Mouse (Mus musculus) macrophage (primary cell): ENCODE results near the gene F11r. TPM values are rescaled to one million over a fixed set of nuclear protein-coding genes. Genes with fewer than 3 reads are reported as not detected.

Experiments
- H3K27ac ChIP-seq: fragments of 350-480 bp; formaldehyde crosslinking; 2 replicates; pipeline ENCODE4 v1.9.0; 2021
- H3K36me3 ChIP-seq: fragments of 350-480 bp; formaldehyde crosslinking; 2 replicates; pipeline ENCODE4 v1.9.0; 2021; ENCODE audit errors: inconsistent target
- H3K4me3 ChIP-seq: fragments of 350-480 bp; formaldehyde crosslinking; 2 replicates; pipeline ENCODE4 v1.9.0; 2021; ENCODE audit errors: inconsistent target
- H3K79me2 ChIP-seq: fragments of 350-480 bp; formaldehyde crosslinking; 2 replicates; pipeline ENCODE4 v1.9.0; 2021; ENCODE audit errors: inconsistent target
- WGBS: methylation state at CpG from one replicate; pipeline ENCODE4 v1.1.7; 2026; ENCODE audit warnings: inconsistent platforms; ENCODE audit not compliant: missing documents; 5-methylcytosine and 5-hydroxymethylcytosine counted together
- polyA plus RNA-seq: library from polyadenylated mRNA; stranded (reverse); fragments of 250-400 nt; gene quantifications from 3 replicates; pipeline ENCODE4 v1.2.4, GENCODE M21; 2018; ENCODE audit warnings: inconsistent platforms

The F11r gene
- polyA plus RNA-seq, 1 experiment from 2014 or later, result 0.39 TPM

DNA sequence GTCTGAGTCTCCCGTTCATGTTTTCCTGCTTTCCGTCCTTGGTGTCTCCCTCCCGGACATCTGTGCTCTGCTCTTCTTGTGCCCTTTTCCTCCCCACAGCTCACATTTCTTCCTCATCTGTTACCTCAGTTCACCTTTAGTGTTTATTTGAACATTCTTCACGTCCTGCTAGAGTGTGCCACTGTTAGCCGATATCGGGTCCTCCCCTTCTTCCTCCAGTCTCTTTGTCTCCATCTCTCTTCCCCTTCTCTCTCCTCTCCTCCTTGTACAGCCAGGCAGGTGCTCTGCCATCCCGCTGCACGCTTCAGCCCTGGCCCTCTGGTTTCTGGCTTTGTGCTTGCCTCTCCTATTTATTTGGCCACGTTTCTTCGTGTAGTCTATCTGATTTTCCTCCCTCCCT, 10.4 kb downstream of the F11r start:
- WGBS, result 41% methylated on average over 10 of the region's 10 CpGs
- Histone ChIP-seq H3K27ac (no peak overlapping the region), H3K79me2 (no peaks in the 10 kb centered on the region), H3K4me3 (no peak overlapping the region), H3K36me3 (no peaks in the 10 kb centered on the region)

DNA sequence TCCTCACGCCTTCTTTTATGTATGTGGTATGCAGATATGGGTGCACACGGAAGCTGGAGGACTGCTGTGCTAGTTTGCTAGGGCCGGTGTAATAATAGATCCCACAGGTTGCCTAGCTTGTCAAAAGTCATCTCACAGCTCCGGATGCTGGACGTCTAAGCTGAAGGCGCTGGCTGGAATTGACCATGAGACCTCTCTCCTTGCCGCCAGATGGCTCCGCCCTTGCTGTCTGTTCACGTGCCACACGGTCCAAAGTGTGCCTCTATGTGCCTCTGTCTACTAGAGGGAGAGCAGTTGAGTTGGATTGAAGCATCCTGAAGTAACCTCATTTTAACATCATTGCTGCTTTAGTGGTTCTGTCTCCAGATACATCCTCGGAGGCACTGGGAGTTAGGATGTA, 12.7 kb downstream of the F11r start:
- no peak overlapping the region for H3K27ac ChIP-seq
- no peaks in the 10 kb centered on the region for H3K36me3 ChIP-seq
- no peaks in the 10 kb centered on the region for H3K79me2 ChIP-seq
- WGBS, result 87% methylated on average over 11 of the region's 11 CpGs
- H3K4me3 ChIP-seq, result no peak overlapping the region

DNA sequence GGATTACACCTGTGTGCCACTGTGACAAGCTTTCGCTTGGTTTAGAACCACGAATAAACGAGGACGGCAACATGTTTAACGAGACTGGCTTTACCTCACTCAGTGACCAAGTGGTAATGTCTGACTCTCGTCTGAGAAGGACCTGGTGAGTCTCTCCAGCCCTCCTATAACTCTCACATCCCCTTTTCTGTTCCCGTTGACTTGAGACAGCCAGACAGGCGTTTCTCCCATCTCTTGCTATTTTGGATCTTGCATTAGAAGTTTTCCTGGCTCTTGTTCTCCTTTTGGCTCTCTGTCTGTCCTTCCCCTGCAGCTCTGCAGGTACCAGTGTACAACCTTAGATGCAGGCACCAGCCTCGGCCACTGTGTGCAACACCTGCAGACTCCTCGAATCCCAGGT, 13.7 kb downstream of the F11r start:
- no peak overlapping the region for H3K27ac ChIP-seq
- H3K79me2 ChIP-seq, result no peaks in the 10 kb centered on the region
- no peaks in the 10 kb centered on the region for H3K36me3 ChIP-seq
- no peak overlapping the region for H3K4me3 ChIP-seq
- 22% methylated on average over 10 of the region's 10 CpGs for WGBS

DNA sequence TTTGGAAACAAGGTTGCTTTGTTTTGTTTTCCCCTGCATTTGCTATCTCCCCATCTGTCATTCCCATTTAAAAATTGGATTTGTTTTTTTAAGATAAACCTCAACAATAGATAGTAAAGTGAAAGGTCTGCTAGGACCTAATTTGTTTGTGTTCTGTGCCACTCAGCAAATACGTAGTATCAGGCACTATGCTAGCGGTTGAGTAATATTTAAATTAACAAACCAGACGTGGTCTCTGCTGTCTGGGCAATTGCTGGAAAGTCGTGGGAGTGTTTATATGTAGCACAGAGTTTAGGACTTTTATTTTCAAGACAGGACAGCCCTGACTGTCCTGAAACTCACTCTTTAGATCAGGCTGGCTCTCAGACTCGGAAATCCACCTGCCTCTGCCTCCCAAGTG, 15.2 kb downstream of the F11r start:
- H3K27ac ChIP-seq, result no peak overlapping the region
- 60% methylated on average over 5 of the region's 5 CpGs for WGBS
- no peak overlapping the region for H3K4me3 ChIP-seq
- no peaks in the 10 kb centered on the region for H3K36me3 ChIP-seq
- no peaks in the 10 kb centered on the region for H3K79me2 ChIP-seq

DNA sequence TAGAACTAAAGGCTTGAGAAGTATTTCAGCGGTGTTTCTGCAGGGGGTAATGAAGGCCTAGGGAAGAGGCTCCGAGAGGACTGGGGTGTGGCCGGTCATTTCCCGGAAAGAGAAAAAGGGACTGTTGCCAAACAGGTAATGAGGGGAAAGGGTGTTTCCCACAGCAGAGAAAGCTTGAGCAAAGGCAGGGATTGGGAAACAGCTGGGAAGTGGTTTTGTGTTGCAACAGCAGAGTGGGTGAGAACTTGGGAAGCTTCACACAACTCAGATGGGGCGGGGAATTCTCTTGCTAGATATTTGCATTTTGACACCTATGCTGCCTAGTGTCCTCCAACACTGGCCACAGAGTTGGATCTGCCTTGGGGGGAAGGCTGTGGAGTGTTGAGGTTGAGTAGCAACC, 15.6 kb downstream of the F11r start:
- Histone ChIP-seq H3K4me3 (no peak overlapping the region), H3K79me2 (no peaks in the 10 kb centered on the region), H3K36me3 (no peaks in the 10 kb centered on the region), H3K27ac (no peak overlapping the region)
- 66% methylated on average over 5 of the region's 5 CpGs for WGBS

DNA sequence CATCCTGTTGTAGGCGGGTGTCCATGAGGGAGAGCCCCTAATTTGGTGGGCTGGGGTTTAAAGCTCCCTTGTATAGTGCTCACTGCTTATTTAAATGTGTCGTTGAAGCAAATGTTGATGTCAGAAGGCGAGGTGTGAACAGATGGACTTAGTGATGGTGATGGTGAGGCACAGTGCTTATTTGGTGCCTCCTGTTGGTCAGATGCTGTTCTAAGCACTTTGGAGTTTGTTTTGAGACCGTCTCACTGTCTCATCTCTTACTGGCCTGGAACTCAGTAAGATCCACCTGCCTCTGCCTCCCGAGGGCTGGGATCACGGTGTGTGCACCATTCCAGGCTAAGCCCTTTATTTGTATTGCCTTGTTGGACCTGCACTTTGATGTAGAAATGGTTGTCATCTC, 17.6 kb downstream of the F11r start:
- Histone ChIP-seq H3K79me2 (no peaks in the 10 kb centered on the region), H3K36me3 (no peaks in the 10 kb centered on the region), H3K27ac (no peak overlapping the region), H3K4me3 (no peak overlapping the region)
- WGBS, result 87% methylated on average over 6 of the region's 6 CpGs

- no peak overlapping the region for H3K27ac ChIP-seq
- no peak overlapping the region for H3K4me3 ChIP-seq
- no peaks in the 10 kb centered on the region for H3K79me2 ChIP-seq
- no peaks in the 10 kb centered on the region for H3K36me3 ChIP-seq
- 100% methylated on average over 1 of the region's 1 CpGs for WGBS
Measured at GRCm38 (mm10) chr1:171457568-171457967, 20.2 kb downstream of the F11r start.

GRCm38 (mm10) chr1:171459791-171460190, 22.5 kb downstream of the F11r start:
- Histone ChIP-seq H3K79me2 (no peaks in the 10 kb centered on the region), H3K27ac (no peak overlapping the region), H3K36me3 (no peaks in the 10 kb centered on the region), H3K4me3 (no peak overlapping the region)
- WGBS, result 75% methylated on average over 5 of the region's 5 CpGs

DNA sequence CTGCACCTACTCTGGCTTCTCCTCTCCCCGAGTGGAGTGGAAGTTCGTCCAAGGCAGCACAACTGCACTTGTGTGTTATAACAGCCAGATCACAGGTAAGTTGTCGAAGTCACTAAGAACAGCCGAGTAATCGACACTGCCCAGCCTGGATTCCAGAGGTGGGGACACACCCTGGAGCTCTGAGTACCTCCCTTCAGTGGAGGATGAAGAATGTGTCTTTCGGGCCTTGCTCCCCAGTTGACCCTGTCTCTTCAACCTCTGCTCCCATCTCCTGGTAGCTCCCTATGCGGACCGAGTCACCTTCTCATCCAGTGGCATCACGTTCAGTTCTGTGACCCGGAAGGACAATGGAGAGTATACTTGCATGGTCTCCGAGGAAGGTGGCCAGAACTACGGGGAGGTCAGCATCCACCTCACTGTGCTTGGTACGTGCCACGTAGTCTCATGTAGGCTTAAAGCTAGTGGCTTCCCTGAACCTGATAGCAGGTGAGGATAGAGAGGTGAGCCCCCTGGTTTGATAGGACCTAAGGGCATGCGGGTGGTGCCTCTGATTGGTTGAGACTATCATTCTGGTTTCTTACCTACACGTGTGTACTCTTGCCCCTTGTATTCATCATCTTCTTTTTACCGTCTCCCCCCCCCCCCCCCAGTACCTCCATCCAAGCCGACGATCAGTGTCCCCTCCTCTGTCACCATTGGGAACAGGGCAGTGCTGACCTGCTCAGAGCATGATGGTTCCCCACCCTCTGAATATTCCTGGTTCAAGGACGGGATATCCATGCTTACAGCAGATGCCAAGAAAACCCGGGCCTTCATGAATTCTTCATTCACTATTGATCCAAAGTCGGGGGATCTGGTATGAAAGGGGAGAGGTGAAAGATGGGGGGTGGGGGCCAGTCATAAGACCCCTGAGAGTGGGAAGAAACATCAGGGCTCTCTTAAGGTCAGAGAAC, 23.5 kb downstream of the F11r start:
- H3K4me3 ChIP-seq, result no peak overlapping the region
- 96% methylated on average over 19 of the region's 22 CpGs for WGBS
- H3K27ac ChIP-seq, result no peak overlapping the region
- no peaks in the 10 kb centered on the region for H3K36me3 ChIP-seq
- no peaks in the 10 kb centered on the region for H3K79me2 ChIP-seq

DNA sequence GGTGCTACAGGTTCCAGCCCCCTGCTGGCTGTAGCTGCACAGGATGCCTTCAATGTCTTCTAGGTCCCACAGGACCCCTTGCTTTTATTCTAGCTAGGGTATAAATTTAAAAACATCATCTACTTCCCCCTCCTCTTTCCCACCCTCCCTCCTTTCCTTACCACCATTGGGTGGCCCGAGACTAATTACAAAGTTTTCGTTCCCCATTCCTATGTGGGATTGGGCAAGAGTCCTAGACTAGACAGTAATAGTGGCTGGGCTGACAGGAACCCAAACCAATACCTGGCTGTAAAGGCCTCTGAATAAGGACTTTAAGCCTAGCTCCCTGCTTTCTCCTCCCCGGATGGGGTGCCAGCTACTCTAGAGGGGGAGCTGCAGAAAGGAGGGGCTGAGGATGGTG, 25.8 kb downstream of the F11r start:
- no peaks in the 10 kb centered on the region for H3K79me2 ChIP-seq
- no peak overlapping the region for H3K4me3 ChIP-seq
- H3K27ac ChIP-seq, result no peak overlapping the region
- no peaks in the 10 kb centered on the region for H3K36me3 ChIP-seq
- WGBS, result 43% methylated on average over 3 of the region's 3 CpGs

DNA sequence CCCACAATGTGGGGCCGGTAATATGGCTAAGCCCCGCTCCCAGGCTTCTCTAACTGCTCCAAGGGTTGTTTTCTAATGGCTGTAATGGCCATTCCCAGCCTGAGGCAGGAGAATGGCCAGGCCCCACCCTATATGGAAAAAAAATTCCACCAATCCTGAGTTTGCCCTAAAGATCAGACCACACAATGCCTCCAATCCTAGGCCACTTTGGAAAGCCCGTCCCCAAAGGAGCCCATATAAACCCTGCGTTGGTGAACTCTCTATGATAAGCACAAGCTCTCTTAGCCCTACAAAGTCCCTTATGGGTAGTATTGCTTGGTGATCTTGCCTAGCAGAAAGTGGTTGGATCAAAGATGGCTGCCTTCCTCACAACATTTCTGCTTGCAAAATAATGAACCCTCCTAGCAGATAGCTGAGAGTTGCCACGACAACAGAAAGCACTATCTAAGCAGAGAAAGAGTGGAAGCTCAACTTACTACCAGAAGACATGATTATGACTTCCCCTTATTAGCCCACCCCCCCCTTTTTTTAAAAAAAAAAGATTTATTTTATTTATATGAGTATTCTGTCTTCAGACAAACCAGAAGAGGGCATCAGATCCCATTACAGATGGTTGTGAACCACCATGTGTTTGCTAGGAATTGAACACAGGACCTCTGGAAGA, 28.5 kb downstream of the F11r start:
- Histone ChIP-seq H3K36me3 (no peaks in the 10 kb centered on the region), H3K4me3 (no peak overlapping the region), H3K27ac (peak overlapping the region; percentile 85), H3K79me2 (no peaks in the 10 kb centered on the region)
- 74% methylated on average over 5 of the region's 5 CpGs for WGBS

- H3K36me3 ChIP-seq, result no peaks in the 10 kb centered on the region
- no peaks in the 10 kb centered on the region for H3K79me2 ChIP-seq
- H3K27ac ChIP-seq, result peak overlapping the region; percentile 85
- H3K4me3 ChIP-seq, result peak overlapping the region; percentile 28; the same call in 1 of the 2 replicates
- WGBS, result 2% methylated on average over 4 of the region's 4 CpGs
Measured at GRCm38 (mm10) chr1:171466565-171466964, 29.2 kb downstream of the F11r start.

DNA sequence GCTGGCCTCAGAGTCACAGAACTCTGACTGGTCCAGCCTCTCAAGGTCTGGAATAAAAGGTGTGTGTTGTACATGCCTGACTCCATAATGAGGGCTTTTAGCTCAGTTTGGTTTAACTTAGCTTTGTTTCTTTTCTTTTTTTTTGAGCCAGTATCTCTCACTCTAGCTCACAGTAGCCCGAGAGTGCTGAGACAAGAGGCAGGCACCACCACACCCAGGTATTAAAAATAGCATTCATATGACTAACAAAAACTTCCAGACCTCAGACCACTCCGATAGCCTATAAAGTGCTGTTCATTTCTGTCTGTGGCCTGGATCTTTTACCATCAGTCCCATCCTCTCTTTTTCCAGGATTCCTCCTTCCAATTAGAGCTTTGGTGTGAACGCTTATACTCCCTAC, 32.3 kb downstream of the F11r start:
- no peak overlapping the region for H3K4me3 ChIP-seq
- no peaks in the 10 kb centered on the region for H3K36me3 ChIP-seq
- WGBS, result 50% methylated on average over 3 of the region's 3 CpGs
- H3K79me2 ChIP-seq, result no peaks in the 10 kb centered on the region
- H3K27ac ChIP-seq, result peak overlapping the region; percentile 38

- Histone ChIP-seq H3K4me3 (no peak overlapping the region), H3K36me3 (no peaks in the 10 kb centered on the region), H3K79me2 (no peaks in the 10 kb centered on the region), H3K27ac (peak overlapping the region; percentile 38)
- 15% methylated on average over 7 of the region's 7 CpGs for WGBS
Measured at GRCm38 (mm10) chr1:171470371-171470871, 33.1 kb downstream of the F11r start.

DNA sequence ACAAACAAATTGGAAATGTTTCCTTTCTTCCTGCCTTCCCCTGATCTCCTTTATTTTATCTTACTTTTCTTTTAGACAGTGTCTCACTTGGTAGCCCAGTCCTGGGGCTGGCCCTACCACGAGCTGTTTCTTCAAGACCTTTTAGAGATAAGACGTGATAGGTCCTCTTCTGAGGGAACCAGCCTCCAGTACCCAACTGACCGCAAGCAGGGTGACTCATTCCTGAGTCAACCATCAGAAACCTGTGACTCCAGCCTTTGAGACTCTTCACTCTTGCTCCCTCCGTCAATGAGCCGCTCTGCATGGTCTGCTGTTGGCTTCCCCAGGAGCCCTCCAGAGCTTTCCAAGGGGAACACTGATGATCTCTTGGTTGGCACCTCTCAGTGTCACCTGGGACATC, 33.6 kb downstream of the F11r start:
- Histone ChIP-seq H3K27ac (peak overlapping the region; percentile 38), H3K79me2 (no peaks in the 10 kb centered on the region), H3K36me3 (no peaks in the 10 kb centered on the region), H3K4me3 (no peak overlapping the region)
- 18% methylated on average over 5 of the region's 5 CpGs for WGBS
